Mouse (Mus musculus) kidney, postnatal 14 days (tissue): ENCODE measurements around the gene Pigg.
"Not testable (repeated sequence)": the region's sequence is repeated elsewhere in the genome, so short reads cannot be mapped to it uniquely, and the experiment has no call there.

Experiments used
- DNase-seq: peaks from one replicate; pipeline ENCODE4 v3.0.0; 2022; ENCODE audit warnings: mixed read lengths

Pigg gene

GRCm38 (mm10) chr5:108312224-108313064 lies at the start of gene Pigg:
Gene Pigg (plus strand): TSS chr5:108312609.
- peak; percentile 93 for DNase-seq

DNA sequence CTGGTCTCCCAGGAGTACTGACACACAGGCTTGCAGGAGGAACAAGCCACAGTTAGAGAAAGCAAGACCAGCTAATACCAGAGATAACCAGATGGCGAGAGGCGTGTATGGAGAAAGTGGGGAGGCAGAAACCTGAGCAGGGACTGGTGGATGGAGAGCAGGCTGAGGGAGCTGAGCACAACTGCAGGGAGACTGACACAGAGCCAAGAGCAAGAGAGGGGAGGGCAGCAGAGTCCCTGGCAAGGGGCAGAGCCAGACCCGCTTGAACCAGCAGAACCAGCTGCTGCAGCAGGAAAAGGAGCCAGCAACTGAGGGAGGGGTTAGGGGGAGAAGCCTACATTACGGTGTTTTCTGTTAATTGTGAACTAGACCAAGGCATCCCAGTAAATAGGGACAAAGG lies 49.7 kb upstream of the Pigg start:
- DNase-seq, result peak; percentile 79

DNA sequence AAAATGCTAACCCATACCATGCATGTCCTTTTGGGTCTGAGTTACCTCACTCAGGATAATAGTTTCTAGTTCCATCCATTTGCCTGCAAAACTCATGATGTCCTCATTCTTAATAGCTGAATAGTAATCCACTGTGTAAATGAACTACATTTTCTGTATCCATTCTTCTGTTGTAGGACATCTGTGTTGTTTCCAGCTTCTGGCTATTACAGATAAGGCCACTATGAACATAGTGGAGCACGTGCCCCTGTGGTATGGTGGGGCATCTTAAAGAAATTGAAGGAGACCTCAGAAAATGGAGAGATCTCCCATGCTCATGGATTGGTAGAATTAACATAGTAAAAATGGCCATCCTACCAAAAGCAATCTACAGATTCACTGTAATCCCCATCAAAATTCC lies 48.6 kb upstream of the Pigg start:
- not testable (repeated sequence) for DNase-seq

- DNase-seq, result no peak
Observed at GRCm38 (mm10) chr5:108266990-108267389, 45.4 kb upstream of the Pigg start.

DNA sequence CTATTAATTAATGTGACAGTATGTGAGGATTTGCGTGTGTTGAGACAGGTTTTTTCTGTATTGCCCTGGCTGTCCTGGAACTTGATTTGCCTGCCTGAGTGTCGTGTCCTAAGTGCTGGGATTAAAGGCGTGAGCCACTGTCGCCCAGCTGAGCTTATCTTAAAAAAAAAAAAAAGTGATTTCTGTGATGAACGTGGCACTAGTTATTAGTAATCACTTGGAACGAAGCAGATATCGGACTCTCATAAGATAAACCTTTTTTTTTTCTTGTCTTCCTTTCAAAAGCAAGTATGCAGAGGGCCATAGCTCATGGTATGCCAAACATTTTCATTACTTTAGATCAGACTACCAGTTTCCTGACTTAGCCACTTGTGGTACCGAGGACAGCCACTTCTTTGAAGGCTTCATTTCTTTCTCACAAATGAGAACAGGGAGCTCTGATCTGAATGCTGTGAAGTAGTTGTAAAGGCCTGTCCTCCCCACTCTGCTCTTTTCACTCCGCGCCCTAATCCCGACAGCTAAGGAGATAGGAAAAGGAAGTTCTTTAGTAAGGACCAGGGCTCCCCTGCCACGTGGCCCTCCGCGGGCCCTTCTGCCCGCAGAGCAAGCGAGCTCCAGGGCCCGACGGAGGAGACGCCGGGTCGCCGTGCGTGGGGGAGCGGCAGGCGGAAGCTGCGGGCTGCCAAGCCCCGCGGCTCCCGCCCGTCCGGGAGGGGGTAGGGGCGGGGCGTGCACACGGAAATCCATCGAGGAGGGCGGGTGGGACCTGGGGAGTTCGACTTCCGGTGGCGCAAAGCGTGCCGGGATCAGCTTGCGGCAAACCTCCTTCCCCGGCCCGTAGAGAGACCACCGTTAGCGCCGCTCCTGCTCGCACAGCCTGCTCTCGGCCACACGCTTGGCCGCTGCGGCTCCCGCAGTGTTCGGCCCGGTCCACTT lies 44.0 kb upstream of the Pigg start, which contains the start of gene Dr1:
TSS of gene Dr1 (plus strand) at position 771 of the 936 bp plus-strand sequence.
- peak; percentile 93 for DNase-seq

DNA sequence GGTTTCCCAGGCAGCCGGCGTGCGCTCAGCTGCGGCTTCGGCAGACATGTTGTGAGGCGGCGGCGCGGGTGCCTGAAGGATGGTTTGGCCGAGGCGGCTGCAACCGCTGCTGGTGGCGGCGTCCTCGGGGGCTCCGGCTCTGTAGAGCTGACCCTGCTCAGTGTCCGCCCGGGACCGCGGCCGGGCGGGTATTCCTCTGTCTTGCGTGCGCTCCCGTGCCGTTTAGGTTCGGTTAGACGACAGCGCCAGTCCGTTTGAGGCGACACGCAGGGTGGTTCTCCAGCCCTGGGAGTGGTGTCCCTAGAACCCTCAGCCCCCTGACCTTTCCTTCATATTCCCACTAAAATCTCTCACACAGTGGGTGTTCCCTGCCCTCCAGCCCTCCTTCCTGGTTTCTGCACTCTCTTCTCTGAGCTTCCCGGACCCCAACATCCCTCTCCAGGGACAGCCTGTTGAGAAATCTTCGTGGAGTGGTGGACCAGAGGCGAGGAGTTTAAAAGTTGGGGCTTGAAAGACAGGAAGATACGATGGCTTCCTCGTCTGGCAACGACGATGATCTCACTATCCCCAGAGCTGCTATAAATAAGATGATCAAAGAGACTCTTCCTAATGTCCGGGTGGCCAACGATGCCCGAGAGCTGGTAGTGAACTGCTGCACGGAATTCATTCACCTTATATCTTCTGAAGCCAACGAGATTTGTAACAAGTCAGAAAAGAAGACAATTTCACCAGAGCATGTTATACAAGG lies 43.2 kb upstream of the Pigg start:
- no peak for DNase-seq

DNA sequence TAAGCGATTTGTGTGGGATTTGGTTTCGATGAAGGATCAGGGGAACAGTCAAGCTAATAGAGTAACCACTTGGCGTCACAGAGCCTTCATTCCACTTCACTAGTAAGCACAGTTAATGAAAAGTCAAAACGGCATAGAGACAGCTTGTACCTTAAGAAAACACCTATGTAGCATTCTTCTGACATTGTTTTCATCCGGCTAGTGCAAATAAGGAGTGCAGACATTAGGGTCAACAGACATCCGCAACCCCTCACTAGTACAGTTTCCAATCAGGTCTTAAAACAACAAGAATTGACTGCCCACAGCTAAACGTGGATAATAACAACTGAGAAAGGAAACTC lies 42.6 kb upstream of the Pigg start:
- DNase-seq, result no peak

GRCm38 (mm10) chr5:108270415-108270814 lies 42.0 kb upstream of the Pigg start:
- DNase-seq, result no peak

- not testable (repeated sequence) for DNase-seq
Observed at GRCm38 (mm10) chr5:108271345-108271744, 41.1 kb upstream of the Pigg start.

GRCm38 (mm10) chr5:108286957-108287356 lies 25.5 kb upstream of the Pigg start:
- DNase-seq, result no peak

- DNase-seq, result no peak
Observed at GRCm38 (mm10) chr5:108301567-108301966, 10.8 kb upstream of the Pigg start.

DNA sequence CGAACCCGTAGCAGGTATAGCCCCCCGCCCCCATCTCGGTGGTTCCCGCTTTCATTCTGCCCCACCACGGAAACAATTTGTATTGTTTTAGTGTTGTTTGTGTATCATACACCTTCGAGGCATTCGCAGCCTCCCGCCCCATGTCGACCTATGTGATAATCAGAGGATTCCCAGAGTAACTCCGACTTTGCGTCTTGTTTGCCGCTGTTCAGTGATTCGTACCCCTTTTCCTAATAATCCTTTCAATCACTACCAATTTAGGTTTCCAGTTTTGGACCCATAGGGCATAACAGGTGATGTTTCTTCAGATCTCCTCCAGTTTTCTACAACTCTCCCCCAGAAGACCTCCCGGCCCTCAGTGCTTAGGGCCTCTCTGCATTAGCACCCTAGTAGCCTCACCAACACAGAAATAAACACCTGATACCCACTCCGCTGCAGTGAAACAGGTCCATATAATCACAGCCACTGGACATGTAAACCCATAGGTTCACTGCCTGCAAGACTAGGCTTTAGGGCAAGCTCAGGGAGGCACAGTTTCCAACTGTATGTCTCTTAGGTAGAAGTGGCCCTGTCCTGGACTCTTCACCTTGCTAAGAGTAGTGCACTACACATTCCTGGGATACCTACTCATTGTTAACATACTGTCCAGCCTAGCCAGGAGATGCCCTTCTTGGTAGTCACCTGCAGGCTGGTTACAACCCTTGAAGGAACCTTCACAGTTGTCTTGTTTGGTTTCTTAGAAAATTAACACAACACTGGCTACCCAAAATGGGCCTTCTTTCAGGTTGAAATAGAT lies 854 bp downstream of the Pigg start:
- DNase-seq, result no peak

- DNase-seq, result no peak
Observed at GRCm38 (mm10) chr5:108331051-108331450, 18.6 kb downstream of the Pigg start.

GRCm38 (mm10) chr5:108337385-108337784 lies 25.0 kb downstream of the Pigg start:
- no peak for DNase-seq

DNA sequence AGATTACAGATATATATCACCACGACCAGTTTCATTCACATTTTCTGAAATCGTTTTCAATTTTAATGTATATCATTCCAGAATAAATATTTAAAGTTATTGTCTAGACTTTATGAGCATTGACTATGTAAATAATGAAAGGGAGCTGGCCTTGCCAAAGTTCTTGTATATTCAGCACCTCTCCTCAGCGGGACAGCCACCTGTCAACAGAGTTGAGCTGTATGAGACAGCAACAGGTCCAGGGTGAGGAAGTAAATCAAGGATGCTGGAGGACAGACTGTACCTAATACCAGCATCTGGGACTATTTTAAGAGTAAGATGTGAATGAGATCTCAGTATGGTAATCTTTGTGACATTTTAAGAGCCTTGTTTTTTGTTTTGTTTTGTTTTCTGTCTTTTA lies 25.6 kb downstream of the Pigg start:
- no peak for DNase-seq

GRCm38 (mm10) chr5:108343680-108344170 lies 31.3 kb downstream of the Pigg start:
- DNase-seq, result no peak

DNA sequence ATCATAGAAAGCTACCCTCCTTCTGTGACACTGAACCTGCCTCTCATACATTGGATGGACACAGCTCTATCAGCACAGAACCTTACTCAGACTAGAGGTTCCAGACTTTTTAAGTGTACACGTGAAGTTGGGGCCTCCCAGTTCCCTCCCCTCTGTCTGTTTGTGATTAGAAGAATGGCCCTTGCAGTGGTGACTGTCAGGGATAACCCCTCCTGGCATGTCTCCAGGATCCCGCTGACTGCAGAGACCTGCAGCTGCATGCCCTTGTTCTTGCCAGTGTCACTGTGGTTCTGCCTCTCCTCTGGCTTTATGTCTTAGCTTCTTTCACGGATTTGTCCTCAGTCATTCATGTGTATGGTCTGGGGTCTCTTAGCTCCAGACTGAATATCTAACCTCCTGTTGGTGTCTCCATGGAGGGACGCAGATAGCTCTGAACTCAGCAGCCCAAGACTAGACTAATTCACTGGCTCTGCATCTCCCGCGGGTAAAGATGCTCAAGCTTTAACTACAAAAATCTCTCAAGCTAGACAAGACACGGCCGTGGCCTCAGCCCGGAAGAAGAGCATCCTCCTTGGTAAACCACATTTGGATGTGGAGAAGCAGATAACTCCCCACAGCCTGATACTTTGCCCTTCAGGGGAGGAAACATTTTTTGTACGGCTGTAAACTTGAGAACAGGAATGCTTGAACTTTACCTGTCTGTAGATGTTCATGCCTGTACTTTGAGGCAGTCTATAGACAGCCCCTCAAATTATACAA lies 33.1 kb downstream of the Pigg start:
- no peak for DNase-seq

DNA sequence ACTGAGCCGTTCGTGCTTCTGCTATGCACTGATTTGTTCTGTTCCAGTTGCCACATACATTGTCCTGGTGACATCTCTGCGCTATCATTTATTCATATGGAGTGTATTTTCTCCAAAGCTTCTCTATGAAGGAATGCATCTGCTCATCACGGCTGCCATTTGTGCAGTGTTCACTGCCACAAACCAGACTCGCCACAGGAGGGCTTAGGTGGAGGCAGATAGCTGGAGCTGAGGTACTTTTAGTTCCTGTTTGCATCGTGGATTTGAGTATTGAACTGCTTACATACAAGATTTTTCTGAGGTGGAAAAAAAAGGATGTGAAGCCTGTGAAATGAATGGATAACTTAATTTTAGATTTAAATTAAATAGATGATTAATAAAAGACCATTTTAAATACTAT lies 35.4 kb downstream of the Pigg start:
- DNase-seq, result no peak

DNA sequence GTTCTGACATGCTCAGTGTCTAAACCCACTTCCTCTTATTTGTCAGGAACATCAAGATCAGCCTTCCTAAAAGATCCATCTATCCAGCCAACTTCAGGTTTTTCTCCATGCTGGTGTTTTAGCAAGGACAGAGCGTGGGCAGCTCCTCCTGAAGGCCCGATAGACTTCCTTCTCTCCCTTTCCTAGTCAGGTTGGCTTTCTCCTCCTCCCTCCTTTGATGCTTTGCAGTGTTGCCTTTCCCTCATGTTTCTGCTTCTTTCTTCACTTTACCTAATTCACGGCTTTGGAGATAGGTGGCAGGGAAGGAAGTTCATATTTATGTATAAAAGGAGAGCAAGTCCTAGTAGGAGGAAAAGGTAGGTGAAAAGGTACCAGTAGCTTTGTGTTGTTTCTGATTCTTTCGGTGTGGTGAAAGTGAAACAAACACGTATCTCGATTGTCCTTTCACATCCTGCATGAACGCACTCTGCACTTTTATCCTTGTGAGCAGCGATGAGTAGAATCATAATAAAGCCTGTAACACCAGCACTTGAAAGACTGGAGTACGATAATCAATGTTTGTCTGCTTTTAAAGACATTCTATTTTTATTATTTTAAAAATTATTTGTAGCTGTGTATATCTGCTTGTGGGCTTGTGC lies 37.2 kb downstream of the Pigg start:
- DNase-seq, result no peak

DNA sequence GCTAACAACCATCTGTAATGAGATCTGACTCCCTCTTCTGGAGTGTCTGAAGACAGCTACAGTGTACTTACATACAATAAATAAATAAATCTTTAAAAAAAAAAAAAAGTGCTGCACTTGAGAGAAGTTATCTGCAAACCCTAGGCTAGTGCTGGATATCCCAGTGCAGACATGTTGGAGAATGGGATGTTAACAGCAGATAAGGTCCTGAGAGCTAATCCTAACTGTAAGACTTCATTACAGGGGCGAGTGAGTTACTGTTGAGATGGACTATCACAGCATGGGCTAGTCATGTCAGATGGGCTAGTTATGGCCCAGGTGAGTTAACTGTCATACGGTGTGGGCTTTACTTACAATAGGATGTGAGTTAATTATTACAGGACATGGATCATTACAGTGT lies 41.6 kb downstream of the Pigg start:
- no peak for DNase-seq

DNA sequence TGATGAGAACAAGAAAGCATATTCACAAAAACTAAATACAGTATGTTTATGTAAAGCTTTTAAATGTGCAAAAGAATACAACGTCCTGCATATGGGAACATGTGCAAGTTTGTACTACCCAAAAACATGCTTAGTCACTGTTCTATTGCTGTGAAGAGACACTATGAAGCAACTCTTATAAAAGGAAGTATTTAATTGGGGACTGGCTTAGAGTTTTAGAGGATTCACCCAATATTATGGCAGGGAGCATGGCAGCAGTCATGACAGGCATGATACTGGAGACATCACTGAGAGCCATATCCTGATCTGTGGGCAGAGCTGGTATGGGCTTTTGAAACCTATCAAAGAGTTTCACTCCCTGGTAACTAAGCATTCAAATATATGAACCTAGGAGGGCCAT lies 45.5 kb downstream of the Pigg start:
- DNase-seq, result no peak
